Mouse (Mus musculus): ENCODE results near the gene Oxgr1.

Gene Oxgr1

DNA sequence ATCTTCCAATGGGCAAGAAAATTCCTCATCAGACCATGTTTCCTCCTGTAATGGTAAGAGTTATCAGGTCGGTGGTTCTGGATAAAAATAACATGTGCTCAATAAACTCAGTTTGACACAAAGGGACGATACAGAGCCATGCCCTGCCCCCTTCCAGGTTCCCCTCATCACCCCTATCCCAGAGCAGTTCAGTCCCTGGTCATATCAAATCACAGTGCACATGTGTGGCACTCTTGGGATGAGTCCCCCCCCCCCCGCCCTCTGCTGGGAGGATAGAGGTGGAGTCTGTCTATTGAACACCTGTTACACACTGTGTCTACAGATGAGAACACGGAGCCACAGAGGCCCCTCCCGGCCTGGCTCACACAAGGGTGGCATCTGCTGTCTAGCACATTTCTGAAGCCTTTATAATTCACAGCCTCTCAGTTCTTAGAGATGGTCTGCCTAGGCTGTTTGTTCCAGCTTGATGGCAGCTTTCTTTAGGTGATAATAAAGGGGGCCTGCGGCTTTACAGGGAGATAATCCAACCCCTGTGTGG lies 61.5 kb downstream of the Oxgr1 start:
- in situ Hi-C loops (cut with MboI, MseI), result no loop called here

Measured in T-helper 1 cell (primary cell).